Mouse (Mus musculus): ENCODE measurements around the gene Erbb3. TPM values are rescaled to one million over a fixed set of nuclear protein-coding genes. Genes with fewer than 3 reads are reported as not detected.

Erbb3 gene
- polyA plus RNA-seq, 1 experiment from 2014 or later: 22.3 TPM

- 50% methylated on average over 2 of the region's 2 CpGs for WGBS
- no peak for TF ChIP-seq CTCF (IDR thresholded peaks at IDR 0.05; ENCODE audit: low read depth)
- no peaks in the 10 kb centered on the region for H3K9me3 ChIP-seq (ENCODE audit: control insufficient read depth)
- H3K27ac ChIP-seq (ENCODE audit: low read depth, low read length): no peak overlapping the region
- H3K4me1 ChIP-seq (replicated peaks; ENCODE audit: control insufficient read depth, insufficient read depth, low read length): no peaks in the 10 kb centered on the region
- H3K4me2 ChIP-seq (replicated peaks; ENCODE audit: low read depth): no peak overlapping the region
- peaks cover 39% of the 10 kb centered on the region for H3K36me3 ChIP-seq (ENCODE audit: control insufficient read depth, insufficient read depth)
- H3K4me3 ChIP-seq (ENCODE audit: low read depth, low read length): no peak overlapping the region
- H3K27me3 ChIP-seq (replicated peaks; ENCODE audit: control insufficient read depth, insufficient read depth, low read length): no peaks in the 10 kb centered on the region
- H3K9ac ChIP-seq (ENCODE audit: low read depth, low read length): no peak overlapping the region
- ATAC-seq: no peak
These were observed 46.4 kb downstream of the Erbb3 start for GRCm38 (mm10) chr10:128543100-128543499.

DNA sequence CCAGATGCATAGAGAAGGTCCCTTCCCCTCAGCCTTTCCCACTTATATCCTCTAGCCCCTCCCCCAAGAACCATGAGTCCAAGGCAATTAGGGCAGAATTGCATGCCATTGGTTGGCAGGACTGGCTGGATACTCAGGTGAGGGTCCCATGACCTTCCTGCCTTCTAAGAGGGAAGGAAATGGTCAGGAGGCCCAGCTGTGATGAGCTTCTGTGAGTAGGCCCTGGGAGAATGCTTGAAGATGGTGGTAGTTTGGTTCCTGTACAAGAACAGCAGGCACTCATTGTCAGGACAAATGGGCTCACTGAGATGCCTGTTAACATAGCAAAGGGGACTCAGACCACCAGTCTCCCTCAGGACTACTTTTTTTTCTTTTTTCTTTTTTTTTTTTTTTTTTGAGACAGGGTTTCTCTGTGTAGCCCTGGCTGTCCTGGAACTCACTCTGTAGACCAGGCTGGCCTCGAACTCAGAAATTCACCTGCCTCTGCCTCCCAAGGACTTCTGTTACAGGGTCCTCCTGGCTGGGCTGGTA, 51.0 kb downstream of the Erbb3 start:
- Histone ChIP-seq H3K4me2 (replicated peaks; ENCODE audit: low read depth) (no peak overlapping the region), H3K36me3 (ENCODE audit: control insufficient read depth, insufficient read depth) (peaks cover 15% of the 10 kb centered on the region; the same call in 1 of the 2 replicates), H3K4me1 (replicated peaks; ENCODE audit: control insufficient read depth, insufficient read depth, low read length) (no peaks in the 10 kb centered on the region), H3K4me3 (ENCODE audit: low read depth, low read length) (no peak overlapping the region), H3K9me3 (ENCODE audit: control insufficient read depth) (no peaks in the 10 kb centered on the region), H3K27me3 (replicated peaks; ENCODE audit: control insufficient read depth, insufficient read depth, low read length) (no peaks in the 10 kb centered on the region), H3K27ac (ENCODE audit: low read depth, low read length) (no peak overlapping the region), H3K9ac (ENCODE audit: low read depth, low read length) (no peak overlapping the region)
- ATAC-seq: no peak
- no peak for TF ChIP-seq CTCF (IDR thresholded peaks at IDR 0.05; ENCODE audit: low read depth)
- WGBS: 80% methylated on average over 1 of the region's 1 CpGs

GRCm38 (mm10) chr10:128536266-128536940, 53.0 kb downstream of the Erbb3 start:
- Histone ChIP-seq H3K27me3 (replicated peaks; ENCODE audit: control insufficient read depth, insufficient read depth, low read length) (no peaks in the 10 kb centered on the region), H3K4me2 (replicated peaks; ENCODE audit: low read depth) (peak overlapping the region; percentile 53), H3K36me3 (ENCODE audit: control insufficient read depth, insufficient read depth) (peaks cover 3% of the 10 kb centered on the region; the same call in 1 of the 2 replicates), H3K4me1 (replicated peaks; ENCODE audit: control insufficient read depth, insufficient read depth, low read length) (no peaks in the 10 kb centered on the region), H3K9me3 (ENCODE audit: control insufficient read depth) (no peaks in the 10 kb centered on the region), H3K9ac (ENCODE audit: low read depth, low read length) (no peak overlapping the region), H3K27ac (ENCODE audit: low read depth, low read length) (0 out of 2 replicates have a peak overlapping the region, but pooled peaks have one; percentile 8), H3K4me3 (ENCODE audit: low read depth, low read length) (peak overlapping the region; percentile 14; the same call in 1 of the 2 replicates)
- peak; percentile 88 for ATAC-seq
- 13% methylated on average over 18 of the region's 18 CpGs for WGBS
- TF ChIP-seq CTCF (IDR thresholded peaks at IDR 0.05; ENCODE audit: low read depth): peak; percentile 94

GRCm38 (mm10) chr10:128535624-128536265, 53.7 kb downstream of the Erbb3 start:
- WGBS: 73% methylated on average over 4 of the region's 4 CpGs
- no peak for ATAC-seq
- Histone ChIP-seq H3K4me2 (replicated peaks; ENCODE audit: low read depth) (peak overlapping the region; percentile 53), H3K27ac (ENCODE audit: low read depth, low read length) (0 out of 2 replicates have a peak overlapping the region, but pooled peaks have one; percentile 8), H3K4me1 (replicated peaks; ENCODE audit: control insufficient read depth, insufficient read depth, low read length) (no peaks in the 10 kb centered on the region), H3K9me3 (ENCODE audit: control insufficient read depth) (no peaks in the 10 kb centered on the region), H3K4me3 (ENCODE audit: low read depth, low read length) (peak overlapping the region; percentile 14; the same call in 1 of the 2 replicates), H3K36me3 (ENCODE audit: control insufficient read depth, insufficient read depth) (no peaks in the 10 kb centered on the region), H3K27me3 (replicated peaks; ENCODE audit: control insufficient read depth, insufficient read depth, low read length) (no peaks in the 10 kb centered on the region), H3K9ac (ENCODE audit: low read depth, low read length) (no peak overlapping the region)
- no peak for TF ChIP-seq CTCF (IDR thresholded peaks at IDR 0.05; ENCODE audit: low read depth)

- no peak overlapping the region for H3K9ac ChIP-seq (ENCODE audit: low read depth, low read length)
- ATAC-seq: no peak
These were observed 54.2 kb downstream of the Erbb3 start for GRCm38 (mm10) chr10:128535206-128535605.

More at GRCm38 (mm10) chr10:128535206-128535605, 54.2 kb downstream of the Erbb3 start:
- Histone ChIP-seq H3K27me3 (replicated peaks; ENCODE audit: control insufficient read depth, insufficient read depth, low read length) (no peaks in the 10 kb centered on the region), H3K27ac (ENCODE audit: low read depth, low read length) (no peak overlapping the region), H3K4me2 (replicated peaks; ENCODE audit: low read depth) (no peak overlapping the region), H3K4me1 (replicated peaks; ENCODE audit: control insufficient read depth, insufficient read depth, low read length) (no peaks in the 10 kb centered on the region), H3K4me3 (ENCODE audit: low read depth, low read length) (no peak overlapping the region), H3K36me3 (ENCODE audit: control insufficient read depth, insufficient read depth) (no peaks in the 10 kb centered on the region), H3K9me3 (ENCODE audit: control insufficient read depth) (no peaks in the 10 kb centered on the region)
- TF ChIP-seq CTCF (IDR thresholded peaks at IDR 0.05; ENCODE audit: low read depth): no peak
- 52% methylated on average over 2 of the region's 2 CpGs for WGBS
